Mouse (Mus musculus): Measurements from ENCODE around the gene Krt18. TPM values are rescaled to one million over a fixed set of nuclear protein-coding genes. Genes with fewer than 3 reads are reported as not detected.
"Not testable (repeated sequence)": the region's sequence is repeated elsewhere in the genome, so short reads cannot be mapped to it uniquely, and the experiment has no call there.

The Krt18 gene
- polyA plus RNA-seq, 1 experiment from 2014 or later = 164 TPM

- Histone ChIP-seq H3K4me3 (ENCODE audit: low read length) (peak overlapping the region; percentile 96), H3K9ac (ENCODE audit: low read depth, low read length) (no peak overlapping the region), H3K27ac (ENCODE audit: low read depth, low read length) (no peak overlapping the region), H3K9me3 (ENCODE audit: control insufficient read depth, low read length) (no peaks in the 10 kb centered on the region), H3K36me3 (ENCODE audit: control insufficient read depth, insufficient read depth, low read length) (no peaks in the 10 kb centered on the region; the same call in 1 of the 2 replicates), H3K4me1 (ENCODE audit: control insufficient read depth, insufficient read depth, low read length) (peaks cover 19% of the 10 kb centered on the region), H3K27me3 (ENCODE audit: control insufficient read depth, insufficient read depth, low read length) (no peaks in the 10 kb centered on the region), H3K4me2 (replicated peaks; ENCODE audit: low read depth, low read length) (peak overlapping the region; percentile 24)
- 14% methylated on average over 6 of the region's 6 CpGs for WGBS
- ATAC-seq (ENCODE audit: low FRiP score, low TSS enrichment) = peak; percentile 6; the same call in 1 of the 2 replicates
These were observed 45.1 kb downstream of the Krt18 start for GRCm38 (mm10) chr15:102072963-102073558.

GRCm38 (mm10) chr15:102073559-102074069, 45.6 kb downstream of the Krt18 start, which contains the start of gene Eif4b:
Gene Eif4b, plus strand, starts transcription at chr15:102073773.
- Histone ChIP-seq H3K4me1 (ENCODE audit: control insufficient read depth, insufficient read depth, low read length) (peaks cover 19% of the 10 kb centered on the region), H3K27ac (ENCODE audit: low read depth, low read length) (peak within 1 kb of the TSS; percentile 92), H3K9ac (ENCODE audit: low read depth, low read length) (peak within 1 kb of the TSS; percentile 98), H3K27me3 (ENCODE audit: control insufficient read depth, insufficient read depth, low read length) (no peaks in the 10 kb centered on the region), H3K4me2 (replicated peaks; ENCODE audit: low read depth, low read length) (peak within 1 kb of the TSS; percentile 85), H3K4me3 (ENCODE audit: low read length) (peak within 1 kb of the TSS; percentile 96), H3K9me3 (ENCODE audit: control insufficient read depth, low read length) (no peaks in the 10 kb centered on the region), H3K36me3 (ENCODE audit: control insufficient read depth, insufficient read depth, low read length) (no peaks in the 10 kb centered on the region; the same call in 1 of the 2 replicates)
- peak; percentile 94 for ATAC-seq (ENCODE audit: low FRiP score, low TSS enrichment)
- WGBS = under 1% methylated on average over 58 of the region's 58 CpGs

GRCm38 (mm10) chr15:102074070-102074731, 46.2 kb downstream of the Krt18 start:
- under 1% methylated on average over 55 of the region's 57 CpGs for WGBS
- H3K4me3 ChIP-seq (ENCODE audit: low read length) = peak overlapping the region; percentile 96
- H3K36me3 ChIP-seq (ENCODE audit: control insufficient read depth, insufficient read depth, low read length) = no peaks in the 10 kb centered on the region; the same call in 1 of the 2 replicates
- peak overlapping the region; percentile 85 for H3K4me2 ChIP-seq (replicated peaks; ENCODE audit: low read depth, low read length)
- ATAC-seq (ENCODE audit: low FRiP score, low TSS enrichment) = peak; percentile 53
- H3K9me3 ChIP-seq (ENCODE audit: control insufficient read depth, low read length) = no peaks in the 10 kb centered on the region
- no peaks in the 10 kb centered on the region for H3K27me3 ChIP-seq (ENCODE audit: control insufficient read depth, insufficient read depth, low read length)
- peaks cover 19% of the 10 kb centered on the region for H3K4me1 ChIP-seq (ENCODE audit: control insufficient read depth, insufficient read depth, low read length)
- peak overlapping the region; percentile 92 for H3K27ac ChIP-seq (ENCODE audit: low read depth, low read length)
- H3K9ac ChIP-seq (ENCODE audit: low read depth, low read length) = peak overlapping the region; percentile 98

GRCm38 (mm10) chr15:102074876-102075585, 47.1 kb downstream of the Krt18 start:
- peak overlapping the region; percentile 92; the same call in 1 of the 2 replicates for H3K27ac ChIP-seq (ENCODE audit: low read depth, low read length)
- H3K4me1 ChIP-seq (ENCODE audit: control insufficient read depth, insufficient read depth, low read length) = peaks cover 17% of the 10 kb centered on the region
- WGBS = 10% methylated on average over 11 of the region's 11 CpGs
- H3K9ac ChIP-seq (ENCODE audit: low read depth, low read length) = peak overlapping the region; percentile 98
- peak overlapping the region; percentile 96 for H3K4me3 ChIP-seq (ENCODE audit: low read length)
- peak overlapping the region; percentile 85 for H3K4me2 ChIP-seq (replicated peaks; ENCODE audit: low read depth, low read length)
- no peaks in the 10 kb centered on the region for H3K9me3 ChIP-seq (ENCODE audit: control insufficient read depth, low read length)
- ATAC-seq (ENCODE audit: low FRiP score, low TSS enrichment) = no peak
- no peaks in the 10 kb centered on the region for H3K27me3 ChIP-seq (ENCODE audit: control insufficient read depth, insufficient read depth, low read length)
- H3K36me3 ChIP-seq (ENCODE audit: control insufficient read depth, insufficient read depth, low read length) = no peaks in the 10 kb centered on the region; the same call in 1 of the 2 replicates

- Histone ChIP-seq H3K4me3 (ENCODE audit: low read length) (no peak overlapping the region), H3K9ac (ENCODE audit: low read depth, low read length) (no peak overlapping the region), H3K4me1 (ENCODE audit: control insufficient read depth, insufficient read depth, low read length) (peaks cover 16% of the 10 kb centered on the region), H3K9me3 (ENCODE audit: control insufficient read depth, low read length) (no peaks in the 10 kb centered on the region), H3K36me3 (ENCODE audit: control insufficient read depth, insufficient read depth, low read length) (peaks cover 11% of the 10 kb centered on the region), H3K4me2 (replicated peaks; ENCODE audit: low read depth, low read length) (no peak overlapping the region), H3K27ac (ENCODE audit: low read depth, low read length) (no peak overlapping the region), H3K27me3 (ENCODE audit: control insufficient read depth, insufficient read depth, low read length) (no peaks in the 10 kb centered on the region)
- no peak for ATAC-seq (ENCODE audit: low FRiP score, low TSS enrichment)
- 92% methylated on average over 2 of the region's 2 CpGs for WGBS
These were observed 49.2 kb downstream of the Krt18 start for GRCm38 (mm10) chr15:102077111-102077677.

DNA sequence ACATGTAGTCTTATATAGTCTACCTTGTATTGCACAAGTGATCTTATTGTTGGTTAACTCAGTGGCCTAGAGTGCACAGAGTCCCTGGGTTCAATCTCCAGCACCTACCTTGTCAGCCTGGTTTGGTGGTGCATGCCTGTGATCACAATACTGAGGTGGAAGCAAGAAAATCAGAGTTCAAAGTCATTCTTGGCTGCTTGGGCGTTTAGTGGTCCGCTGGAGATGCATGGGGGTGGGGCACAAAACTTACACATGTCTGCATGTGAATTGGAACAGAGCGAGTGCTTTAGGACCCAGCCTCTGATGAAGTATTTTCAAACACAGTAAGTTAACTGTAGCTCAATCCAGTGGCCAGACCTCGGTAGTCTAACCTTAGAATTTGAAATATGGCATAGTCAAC, 51.2 kb downstream of the Krt18 start:
- H3K9ac ChIP-seq (ENCODE audit: low read depth, low read length) = no peak overlapping the region
- peaks cover 16% of the 10 kb centered on the region for H3K4me1 ChIP-seq (ENCODE audit: control insufficient read depth, insufficient read depth, low read length)
- no peak overlapping the region for H3K27ac ChIP-seq (ENCODE audit: low read depth, low read length)
- no peak overlapping the region for H3K4me2 ChIP-seq (replicated peaks; ENCODE audit: low read depth, low read length)
- 65% methylated on average over 4 of the region's 4 CpGs for whole genome bisulfite sequencing
- no peak overlapping the region for H3K4me3 ChIP-seq (ENCODE audit: low read length)
- H3K9me3 ChIP-seq (ENCODE audit: control insufficient read depth, low read length) = no peaks in the 10 kb centered on the region
- H3K36me3 ChIP-seq (ENCODE audit: control insufficient read depth, insufficient read depth, low read length) = peaks cover 31% of the 10 kb centered on the region
- ATAC-seq (ENCODE audit: low FRiP score, low TSS enrichment) = no peak
- H3K27me3 ChIP-seq (ENCODE audit: control insufficient read depth, insufficient read depth, low read length) = no peaks in the 10 kb centered on the region

DNA sequence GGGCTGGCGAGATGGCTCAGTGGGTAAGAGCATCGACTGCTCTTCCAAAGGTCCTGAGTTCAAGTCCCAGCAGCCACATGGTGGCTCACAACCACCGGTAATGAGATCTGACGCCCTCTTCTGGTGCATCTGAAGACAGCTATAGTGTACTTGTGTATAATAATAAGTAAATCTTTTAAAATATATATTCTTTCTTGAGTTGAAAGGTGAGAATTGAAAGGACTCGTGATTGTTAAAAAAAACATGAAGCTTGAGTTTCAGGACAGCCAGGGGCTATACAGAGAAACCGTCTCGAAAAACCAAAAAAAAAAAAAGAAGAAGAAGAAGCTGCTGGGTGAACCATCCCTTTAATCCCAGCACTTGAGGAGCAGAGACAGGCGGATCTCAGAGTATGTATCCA, 51.9 kb downstream of the Krt18 start:
- H3K27ac ChIP-seq (ENCODE audit: low read depth, low read length); H3K9ac ChIP-seq (ENCODE audit: low read depth, low read length); H3K9me3 ChIP-seq (ENCODE audit: control insufficient read depth, low read length); H3K27me3 ChIP-seq (ENCODE audit: control insufficient read depth, insufficient read depth, low read length); H3K4me3 ChIP-seq (ENCODE audit: low read length); ATAC-seq (ENCODE audit: low FRiP score, low TSS enrichment); H3K4me2 ChIP-seq (replicated peaks; ENCODE audit: low read depth, low read length): not testable (repeated sequence)
- H3K4me1 ChIP-seq (ENCODE audit: control insufficient read depth, insufficient read depth, low read length) = peaks cover 14% of the 10 kb centered on the region
- H3K36me3 ChIP-seq (ENCODE audit: control insufficient read depth, insufficient read depth, low read length) = peaks cover 38% of the 10 kb centered on the region
- 77% methylated on average over 8 of the region's 8 CpGs for WGBS

DNA sequence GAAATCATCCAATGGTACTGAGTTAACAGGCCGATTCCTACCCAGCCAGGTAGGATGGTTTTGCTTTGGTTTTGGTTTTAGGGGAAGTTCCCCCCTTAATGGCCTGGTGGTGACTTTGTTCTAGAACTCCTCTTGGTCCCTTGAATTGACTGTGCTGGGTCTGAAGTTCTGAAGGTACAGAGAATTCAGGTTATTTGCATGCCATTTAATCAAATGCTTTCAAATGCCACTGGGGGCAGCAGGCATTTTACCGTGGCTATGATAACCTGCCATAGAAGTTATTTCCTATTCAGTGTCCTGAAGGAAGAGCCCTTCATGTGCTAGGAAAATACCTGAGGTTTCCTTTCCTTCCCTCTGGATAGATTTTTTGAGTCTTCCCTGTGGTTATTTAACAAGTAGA, 52.4 kb downstream of the Krt18 start:
- no peak for ATAC-seq (ENCODE audit: low FRiP score, low TSS enrichment)
- Histone ChIP-seq H3K27ac (ENCODE audit: low read depth, low read length) (no peak overlapping the region), H3K27me3 (ENCODE audit: control insufficient read depth, insufficient read depth, low read length) (no peaks in the 10 kb centered on the region), H3K36me3 (ENCODE audit: control insufficient read depth, insufficient read depth, low read length) (peaks cover 42% of the 10 kb centered on the region), H3K9ac (ENCODE audit: low read depth, low read length) (no peak overlapping the region), H3K9me3 (ENCODE audit: control insufficient read depth, low read length) (no peaks in the 10 kb centered on the region), H3K4me2 (replicated peaks; ENCODE audit: low read depth, low read length) (no peak overlapping the region), H3K4me3 (ENCODE audit: low read length) (no peak overlapping the region), H3K4me1 (ENCODE audit: control insufficient read depth, insufficient read depth, low read length) (peaks cover 9% of the 10 kb centered on the region)
- 72% methylated on average over 2 of the region's 2 CpGs for WGBS

All from kidney, embryonic 14.5 days (tissue).